Mouse (Mus musculus): ENCODE measurements around the gene Unc93b1. TPM values are rescaled to one million over a fixed set of nuclear protein-coding genes. Genes with fewer than 3 reads are reported as not detected.
A peak's percentile ranks its signal among the peaks of the same experiment; 100 is the strongest.
"Not testable (repeated sequence)": the region's sequence is repeated elsewhere in the genome, so short reads cannot be mapped to it uniquely, and the experiment has no call there.

Unc93b1 gene
- total RNA-seq, 2 experiments from 2014 or later = 15.0 to 16.3 TPM

GRCm38 (mm10) chr19:3935896-3936850 is 1.2 kb downstream of the Unc93b1 start:
- DNase-seq (ENCODE audit: extremely low spot score in 1 of 2, low spot score in 2 of 2) = peak in 1 of 2 experiments; percentile 80
- intact Hi-C loops (cut with DNase I) = no loop called here

- intact Hi-C loops (cut with DNase I) = loop anchor here (10.0 kb wide), 1 partner anchor 282 kb away; no protein-coding TSS in a partner anchor
Measured at GRCm38 (mm10) chr19:3942315-3942714, 7.3 kb downstream of the Unc93b1 start.

GRCm38 (mm10) chr19:3942986-3943735 is 8.2 kb downstream of the Unc93b1 start:
- intact Hi-C loops (cut with DNase I) = loop anchor here (10.0 kb wide), 1 partner anchor 282 kb away; no protein-coding TSS in a partner anchor
- DNase-seq (ENCODE audit: extremely low spot score in 1 of 2, low spot score in 2 of 2) = no peak

More at GRCm38 (mm10) chr19:3942315-3942714, 7.3 kb downstream of the Unc93b1 start:
- no peak for DNase-seq (ENCODE audit: extremely low spot score in 1 of 2, low spot score in 2 of 2)

GRCm38 (mm10) chr19:3945872-3946564 is 11.0 kb downstream of the Unc93b1 start:
- intact Hi-C loops (cut with DNase I) = loop anchor here (2.0 to 10.0 kb wide), 3 partner anchors 36 to 279 kb away; partner anchors contain the start of gene Ndufv1
- no peak for DNase-seq (ENCODE audit: extremely low spot score in 1 of 2, low spot score in 2 of 2)

GRCm38 (mm10) chr19:3946715-3947114 is 11.7 kb downstream of the Unc93b1 start:
- intact Hi-C loops (cut with DNase I) = loop anchor here (2.0 to 10.0 kb wide), 3 partner anchors 36 to 278 kb away; partner anchors contain the start of gene Ndufv1
- DNase-seq (ENCODE audit: extremely low spot score in 1 of 2, low spot score in 2 of 2) = peak; percentile 56 to 67

- intact Hi-C loops (cut with DNase I) = loop anchor here (2.0 to 10.0 kb wide), 3 partner anchors 34 to 277 kb away; partner anchors contain the start of gene Ndufv1
- no peak for DNase-seq (ENCODE audit: extremely low spot score in 1 of 2, low spot score in 2 of 2)
Measured at GRCm38 (mm10) chr19:3947813-3948212, 12.8 kb downstream of the Unc93b1 start.

- intact Hi-C loops (cut with DNase I) = loop anchor here (5.0 to 10.0 kb wide), 2 partner anchors 34 to 276 kb away; no protein-coding TSS in a partner anchor
- DNase-seq (ENCODE audit: extremely low spot score in 1 of 2, low spot score in 2 of 2) = no peak
Measured at GRCm38 (mm10) chr19:3948546-3948945, 13.6 kb downstream of the Unc93b1 start.

- DNase-seq (ENCODE audit: extremely low spot score in 1 of 2, low spot score in 2 of 2) = no peak
- intact Hi-C loops (cut with DNase I) = no loop called here
Measured at GRCm38 (mm10) chr19:3950331-3950730, 15.3 kb downstream of the Unc93b1 start.

GRCm38 (mm10) chr19:3951461-3951860 is 16.5 kb downstream of the Unc93b1 start:
- no peak for DNase-seq (ENCODE audit: extremely low spot score in 1 of 2, low spot score in 2 of 2)
- intact Hi-C loops (cut with DNase I) = no loop called here

- no peak for DNase-seq (ENCODE audit: extremely low spot score in 1 of 2, low spot score in 2 of 2)
- intact Hi-C loops (cut with DNase I) = no loop called here
Measured at GRCm38 (mm10) chr19:3952099-3952498, 17.1 kb downstream of the Unc93b1 start.

GRCm38 (mm10) chr19:3955033-3955432 is 20.0 kb downstream of the Unc93b1 start:
- DNase-seq (ENCODE audit: extremely low spot score in 1 of 2, low spot score in 2 of 2) = no peak
- intact Hi-C loops (cut with DNase I) = no loop called here

- intact Hi-C loops (cut with DNase I) = no loop called here
- DNase-seq (ENCODE audit: extremely low spot score in 1 of 2, low spot score in 2 of 2) = no peak
Measured at GRCm38 (mm10) chr19:3955804-3956203, 20.8 kb downstream of the Unc93b1 start.

GRCm38 (mm10) chr19:3957296-3958036 is 22.5 kb downstream of the Unc93b1 start:
- intact Hi-C loops (cut with DNase I); DNase-seq (ENCODE audit: extremely low spot score in 1 of 2, low spot score in 2 of 2): not testable (repeated sequence)

GRCm38 (mm10) chr19:3958470-3958869 is 23.5 kb downstream of the Unc93b1 start, which contains the start of gene Aldh3b3:
Aldh3b3 (plus strand) TSS chr19:3958645.
- intact Hi-C loops (cut with DNase I) = no loop called here
- no peak for DNase-seq (ENCODE audit: extremely low spot score in 1 of 2, low spot score in 2 of 2)

GRCm38 (mm10) chr19:3959030-3959429 is 24.0 kb downstream of the Unc93b1 start:
- no peak for DNase-seq (ENCODE audit: extremely low spot score in 1 of 2, low spot score in 2 of 2)
- intact Hi-C loops (cut with DNase I) = no loop called here

- no peak for DNase-seq (ENCODE audit: extremely low spot score in 1 of 2, low spot score in 2 of 2)
- intact Hi-C loops (cut with DNase I) = no loop called here
Measured at GRCm38 (mm10) chr19:3960211-3960610, 25.2 kb downstream of the Unc93b1 start.

GRCm38 (mm10) chr19:3961805-3962204 is 26.8 kb downstream of the Unc93b1 start:
- not testable (repeated sequence) for DNase-seq (ENCODE audit: extremely low spot score in 1 of 2, low spot score in 2 of 2)

GRCm38 (mm10) chr19:3962469-3962868 is 27.5 kb downstream of the Unc93b1 start:
- DNase-seq (ENCODE audit: extremely low spot score in 1 of 2, low spot score in 2 of 2) = peak in 1 of 2 experiments; percentile 55
- intact Hi-C loops (cut with DNase I) = no loop called here

More at GRCm38 (mm10) chr19:3961805-3962204, 26.8 kb downstream of the Unc93b1 start:
- intact Hi-C loops (cut with DNase I) = not testable (repeated sequence)

Measured in left cerebral cortex, postnatal 10 days (tissue).